Mouse (Mus musculus) intestine, postnatal 0 days (tissue): ENCODE measurements around the gene Unc5cl. TPM values are rescaled to one million over a fixed set of nuclear protein-coding genes. Genes with fewer than 3 reads are reported as not detected.

Source experiments
- ATAC-seq: fragments of 200-750 bp; cut with Nextera tagmentation; 2 replicates; pipeline ENCODE4 v1.8.0; 2017; ENCODE audit warnings: mild to moderate bottlenecking, moderate TSS enrichment, moderate library complexity
- H3K27ac ChIP-seq: fragments of 300-500 bp; sonication (generic); 2 replicates; pipeline ENCODE4 v1.5.1; 2014; ENCODE audit warnings: mild to moderate bottlenecking, low read depth, low read length, moderate library complexity
- H3K27me3 ChIP-seq: fragments of 300-500 bp; sonication (generic); replicated peaks from 2 replicates; pipeline ENCODE4 v1.6.1; 2014; ENCODE audit warnings: low read length, mixed read lengths; ENCODE audit not compliant: control insufficient read depth, insufficient read depth
- H3K36me3 ChIP-seq: fragments of 300-500 bp; sonication (generic); 2 replicates; pipeline ENCODE4 v1.6.1; 2014; ENCODE audit warnings: mild to moderate bottlenecking, moderate library complexity; ENCODE audit not compliant: control insufficient read depth, insufficient read depth
- H3K4me1 ChIP-seq: fragments of 300-500 bp; sonication (generic); replicated peaks from 2 replicates; pipeline ENCODE4 v1.6.1; 2014; ENCODE audit warnings: antibody characterized with exemption, low read length, mixed read lengths; ENCODE audit not compliant: control insufficient read depth, insufficient read depth
- H3K4me2 ChIP-seq: fragments of 300-500 bp; sonication (generic); replicated peaks from 2 replicates; pipeline ENCODE4 v1.6.1; 2014; ENCODE audit warnings: low read depth, mild to moderate bottlenecking, moderate library complexity
- H3K4me3 ChIP-seq: fragments of 300-500 bp; sonication (generic); 2 replicates; pipeline ENCODE4 v1.5.1; 2014; ENCODE audit warnings: low read depth, low read length
- H3K9ac ChIP-seq: fragments of 300-500 bp; sonication (generic); 2 replicates; pipeline ENCODE4 v1.6.1; 2014; ENCODE audit warnings: mild to moderate bottlenecking, low read depth, low read length
- H3K9me3 ChIP-seq: fragments of 300-500 bp; sonication (generic); 2 replicates; pipeline ENCODE4 v1.6.1; 2016; ENCODE audit warnings: mixed run types; ENCODE audit not compliant: control insufficient read depth
- CTCF ChIP-seq: sonication (generic); IDR thresholded peaks from 2 replicates; pipeline ENCODE4 v1.5.1; 2016; ENCODE audit warnings: low read depth, mild to moderate bottlenecking, control low read depth, antibody characterized with exemption, moderate library complexity
- WGBS: fragments of 180-500 bp; shearing (Covaris S2); extraction: QIAGEN DNeasy Blood & Tissue Kit; methylation state at CpG from one replicate; pipeline ENCODE4 v1.1.7; 2014; 5-methylcytosine and 5-hydroxymethylcytosine counted together
- polyA plus RNA-seq: library from polyadenylated mRNA; unstranded; fragments of >200 nt; fragmentation: Nextera tagmentation; extraction: Ambion mirVana; gene quantifications from 2 replicates; pipeline ENCODE4 v1.2.1, GENCODE M21; 2015

The Unc5cl gene
- polyA plus RNA-seq, 1 experiment from 2014 or later = 28.4 TPM

DNA sequence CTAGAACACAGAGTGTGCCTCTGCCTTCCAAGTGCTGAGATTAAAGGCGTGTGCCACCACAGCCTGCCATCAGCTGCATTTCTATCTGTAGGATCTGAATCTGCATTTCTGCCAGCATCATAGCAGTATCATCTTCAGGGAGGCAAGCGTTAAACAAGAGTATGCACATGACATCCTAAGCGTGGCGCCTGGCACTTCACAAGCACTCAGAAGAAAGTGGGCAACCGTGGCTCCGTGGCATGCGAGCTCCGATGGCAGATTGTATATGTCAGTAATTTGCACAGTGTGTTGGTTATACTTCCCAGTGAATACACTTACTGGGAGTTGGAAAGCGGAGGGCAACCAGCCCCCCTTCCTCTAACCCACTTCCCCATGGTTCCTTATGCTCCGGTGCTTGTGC, 25.3 kb downstream of the Unc5cl start:
- no peaks in the 10 kb centered on the region for H3K36me3 ChIP-seq
- ATAC-seq = no peak
- H3K4me3 ChIP-seq = no peak overlapping the region
- H3K27ac ChIP-seq = no peak overlapping the region
- TF ChIP-seq CTCF = no peak
- 89% methylated on average over 10 of the region's 10 CpGs for whole genome bisulfite sequencing
- H3K4me1 ChIP-seq = no peaks in the 10 kb centered on the region
- no peak overlapping the region for H3K4me2 ChIP-seq
- no peaks in the 10 kb centered on the region for H3K27me3 ChIP-seq
- no peak overlapping the region for H3K9ac ChIP-seq
- no peaks in the 10 kb centered on the region for H3K9me3 ChIP-seq

DNA sequence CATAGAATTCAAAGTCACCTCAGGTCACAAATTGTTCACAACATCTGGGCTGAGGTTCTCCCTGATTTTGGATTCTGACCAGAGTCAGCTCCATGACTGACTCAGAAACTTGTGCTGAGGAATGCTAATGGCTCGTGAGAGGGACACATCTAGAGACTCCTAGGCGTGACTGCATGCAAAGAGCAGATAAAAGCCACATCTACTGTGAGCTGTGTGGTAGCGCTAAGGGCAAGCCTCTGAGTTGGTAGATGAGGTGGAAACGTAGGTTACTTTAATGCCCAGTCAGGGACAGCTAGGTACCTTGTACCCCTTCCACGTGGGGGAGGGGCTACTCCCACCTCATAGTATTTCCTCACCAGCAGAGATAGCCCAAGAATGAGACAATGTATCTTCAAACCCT, 29.1 kb downstream of the Unc5cl start:
- H3K4me1 ChIP-seq = no peaks in the 10 kb centered on the region
- ATAC-seq = peak; percentile 25; the same call in 1 of the 2 replicates
- 74% methylated on average over 5 of the region's 5 CpGs for WGBS
- no peaks in the 10 kb centered on the region for H3K9me3 ChIP-seq
- no peak overlapping the region for H3K4me2 ChIP-seq
- no peak overlapping the region for H3K27ac ChIP-seq
- H3K9ac ChIP-seq = no peak overlapping the region
- H3K36me3 ChIP-seq = no peaks in the 10 kb centered on the region
- no peaks in the 10 kb centered on the region for H3K27me3 ChIP-seq
- H3K4me3 ChIP-seq = no peak overlapping the region
- no peak for TF ChIP-seq CTCF

DNA sequence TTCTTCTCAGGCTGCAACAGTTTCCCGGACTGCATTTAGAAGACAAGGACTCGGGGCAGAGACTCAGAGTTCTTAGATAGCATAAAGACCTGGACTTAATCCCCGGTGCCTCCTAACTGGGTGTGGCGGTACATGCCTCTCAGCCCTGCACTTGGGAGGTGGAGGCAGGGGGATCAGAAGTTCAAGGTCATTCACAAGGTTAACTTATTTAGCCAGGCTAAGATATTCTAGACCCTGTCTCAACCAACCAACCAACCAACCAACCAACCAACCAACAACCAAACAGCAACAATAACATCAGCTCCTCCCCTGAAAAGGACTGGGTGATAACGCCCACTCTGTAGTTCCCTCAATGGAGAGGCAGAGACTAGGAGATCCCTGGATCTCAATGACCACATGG, 29.5 kb downstream of the Unc5cl start:
- Histone ChIP-seq H3K27me3 (no peaks in the 10 kb centered on the region), H3K36me3 (no peaks in the 10 kb centered on the region), H3K9ac (no peak overlapping the region), H3K27ac (no peak overlapping the region), H3K4me2 (no peak overlapping the region), H3K4me3 (no peak overlapping the region), H3K9me3 (no peaks in the 10 kb centered on the region), H3K4me1 (no peaks in the 10 kb centered on the region)
- ATAC-seq = peak; percentile 27; the same call in 1 of the 2 replicates
- no peak for TF ChIP-seq CTCF
- 76% methylated on average over 5 of the region's 5 CpGs for WGBS

DNA sequence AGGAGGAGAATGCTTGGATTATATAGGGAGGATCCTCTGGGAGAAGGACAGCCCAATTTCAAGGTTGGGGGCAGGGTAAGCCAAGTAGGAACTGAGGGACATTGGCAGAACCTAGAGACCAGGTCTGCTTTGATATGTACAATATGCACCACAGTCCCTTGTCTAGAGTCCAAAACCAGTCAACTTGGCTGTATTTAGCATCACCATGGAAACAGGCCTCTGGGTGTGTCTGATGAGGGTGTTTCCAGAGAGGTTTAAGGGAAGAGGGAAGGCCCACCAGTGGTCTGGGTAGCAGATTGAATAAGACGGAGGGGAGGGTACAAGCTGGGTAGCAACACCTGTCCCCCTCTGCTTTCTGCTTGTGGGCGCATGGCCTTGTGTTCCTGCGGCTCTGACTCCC, 34.8 kb downstream of the Unc5cl start:
- Histone ChIP-seq H3K9ac (no peak overlapping the region), H3K4me3 (no peak overlapping the region), H3K4me1 (no peaks in the 10 kb centered on the region; the same call in 1 of the 2 replicates), H3K4me2 (no peak overlapping the region), H3K27ac (no peak overlapping the region), H3K27me3 (no peaks in the 10 kb centered on the region), H3K9me3 (no peaks in the 10 kb centered on the region), H3K36me3 (no peaks in the 10 kb centered on the region)
- 88% methylated on average over 3 of the region's 3 CpGs for WGBS
- ATAC-seq = no peak
- TF ChIP-seq CTCF = no peak

DNA sequence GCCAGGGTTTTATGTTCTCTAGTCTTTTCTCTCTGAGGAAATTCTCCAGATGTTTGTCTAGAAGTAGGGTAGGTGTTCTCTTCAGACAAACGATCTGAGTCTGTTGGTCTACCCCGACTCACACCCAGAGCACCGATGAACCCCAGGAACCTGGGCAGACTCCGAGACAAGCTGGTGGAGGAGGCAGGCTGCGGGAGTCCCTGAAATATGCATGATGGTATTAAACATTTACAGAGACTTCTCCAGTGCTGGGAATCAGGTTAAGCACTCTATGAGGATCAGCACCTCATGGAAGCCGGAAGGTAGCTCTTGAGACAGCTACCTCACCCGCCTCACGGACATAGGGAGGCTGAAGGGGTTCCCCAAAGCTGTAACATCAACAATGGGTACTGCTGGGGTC, 37.9 kb downstream of the Unc5cl start:
- H3K4me2 ChIP-seq = no peak overlapping the region
- no peak overlapping the region for H3K9ac ChIP-seq
- 85% methylated on average over 8 of the region's 8 CpGs for WGBS
- no peaks in the 10 kb centered on the region; the same call in 1 of the 2 replicates for H3K4me1 ChIP-seq
- no peak for TF ChIP-seq CTCF
- no peaks in the 10 kb centered on the region for H3K9me3 ChIP-seq
- no peaks in the 10 kb centered on the region for H3K36me3 ChIP-seq
- no peak overlapping the region for H3K4me3 ChIP-seq
- H3K27ac ChIP-seq = no peak overlapping the region; the same call in 1 of the 2 replicates
- H3K27me3 ChIP-seq = no peaks in the 10 kb centered on the region
- ATAC-seq = no peak

DNA sequence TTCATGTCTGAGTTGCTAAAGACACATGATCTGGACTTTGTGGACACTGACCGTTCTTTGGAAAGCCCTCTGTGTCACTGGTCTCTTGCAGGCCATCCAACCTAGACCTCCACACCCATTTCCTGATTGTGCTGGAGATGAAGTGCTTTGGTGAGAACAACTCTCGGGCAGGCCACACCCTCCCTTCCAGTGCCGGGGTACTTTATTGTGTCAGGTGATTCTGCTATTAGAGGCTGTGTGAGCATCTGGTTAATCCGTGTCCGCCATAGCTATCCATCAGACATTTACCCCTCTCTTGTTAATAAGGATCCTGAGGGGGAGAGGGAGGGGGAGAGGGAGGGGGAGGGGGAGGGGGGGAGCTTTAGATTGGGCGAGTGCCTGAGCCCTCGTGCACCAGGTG, 38.9 kb downstream of the Unc5cl start:
- WGBS = 28% methylated on average over 7 of the region's 7 CpGs
- no peak overlapping the region for H3K4me3 ChIP-seq
- no peak for TF ChIP-seq CTCF
- peak; percentile 63 for ATAC-seq
- H3K4me2 ChIP-seq = no peak overlapping the region
- no peaks in the 10 kb centered on the region; the same call in 1 of the 2 replicates for H3K4me1 ChIP-seq
- H3K27ac ChIP-seq = no peak overlapping the region
- no peaks in the 10 kb centered on the region for H3K9me3 ChIP-seq
- H3K36me3 ChIP-seq = no peaks in the 10 kb centered on the region
- H3K27me3 ChIP-seq = no peaks in the 10 kb centered on the region
- H3K9ac ChIP-seq = no peak overlapping the region

DNA sequence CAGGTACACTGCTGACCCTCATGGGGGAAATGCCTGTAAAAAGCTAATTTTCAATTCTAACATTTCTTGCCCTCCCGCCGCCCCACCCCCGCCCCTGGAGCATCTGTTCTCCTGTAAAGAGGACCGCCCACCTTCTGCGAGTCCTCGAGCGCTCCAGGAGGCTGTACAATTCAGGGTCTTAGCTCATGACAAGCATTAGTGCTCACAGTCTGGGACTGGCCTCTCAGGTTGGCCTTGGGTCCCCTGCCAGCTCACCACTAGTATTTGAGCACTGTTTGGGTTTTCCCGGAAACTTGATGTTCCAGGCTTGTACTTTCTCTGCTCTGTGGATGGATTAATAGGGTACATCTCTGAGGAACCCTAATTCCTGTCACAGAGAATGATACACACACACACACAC, 39.3 kb downstream of the Unc5cl start:
- H3K4me1 ChIP-seq = no peaks in the 10 kb centered on the region; the same call in 1 of the 2 replicates
- TF ChIP-seq CTCF = no peak
- H3K27me3 ChIP-seq = no peaks in the 10 kb centered on the region
- no peaks in the 10 kb centered on the region for H3K36me3 ChIP-seq
- H3K9ac ChIP-seq = no peak overlapping the region
- WGBS = 67% methylated on average over 8 of the region's 8 CpGs
- H3K4me3 ChIP-seq = no peak overlapping the region
- no peak; the same call in 1 of the 2 replicates for ATAC-seq
- no peaks in the 10 kb centered on the region for H3K9me3 ChIP-seq
- H3K4me2 ChIP-seq = no peak overlapping the region
- H3K27ac ChIP-seq = no peak overlapping the region
